Mouse (Mus musculus): ENCODE results near the gene Cdan1. TPM values are rescaled to one million over a fixed set of nuclear protein-coding genes. Genes with fewer than 3 reads are reported as not detected.
A peak's percentile ranks its signal among the peaks of the same experiment; 100 is the strongest.

The Cdan1 gene
- polyA plus RNA-seq, 1 experiment from 2014 or later = 7.4 TPM

GRCm38 (mm10) chr2:120850424-120851082 lies 625 bp upstream of the Cdan1 start, which contains the start of gene Ttbk2:
Ttbk2 (minus strand) TSS chr2:120850604.
- peaks cover 24% of the 10 kb centered on the region for H3K4me1 ChIP-seq
- H3K4me3 ChIP-seq = peak within 1 kb of the TSS; percentile 75
- no peaks in the 10 kb centered on the region for H3K9me3 ChIP-seq
- under 1% methylated on average over 39 of the region's 39 CpGs for WGBS
- no peaks in the 10 kb centered on the region for H3K36me3 ChIP-seq
- H3K27me3 ChIP-seq = no peaks in the 10 kb centered on the region
- H3K4me2 ChIP-seq (replicated peaks) = peak within 1 kb of the TSS; percentile 49
- H3K9ac ChIP-seq (replicated peaks) = peak within 1 kb of the TSS; percentile 74
- peak; percentile 100 for ATAC-seq (replicated peaks)
- H3K27ac ChIP-seq (replicated peaks) = peak within 1 kb of the TSS; percentile 77

DNA sequence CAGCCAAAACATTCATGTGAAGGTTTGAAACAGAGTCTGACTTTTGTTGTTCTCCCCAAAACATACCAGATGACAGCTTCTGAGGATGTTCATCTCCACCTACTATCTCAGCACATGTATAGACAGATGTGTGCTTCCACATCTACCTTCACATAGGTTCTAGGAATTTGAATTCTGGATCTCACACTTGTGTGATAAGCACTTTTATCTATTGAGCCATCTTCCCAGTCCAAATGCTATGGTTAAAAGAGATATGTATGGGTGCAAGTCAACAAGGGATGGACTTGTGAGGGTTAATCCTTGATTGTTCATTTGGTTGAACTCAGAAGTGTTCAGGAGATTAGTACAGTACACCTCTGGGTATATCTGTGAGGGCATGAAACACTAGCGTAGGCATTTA lies 4.6 kb downstream of the Cdan1 start:
- ATAC-seq (replicated peaks) = no peak
- H3K9me3 ChIP-seq = no peaks in the 10 kb centered on the region
- H3K27ac ChIP-seq (replicated peaks) = no peak overlapping the region
- H3K4me3 ChIP-seq = no peak overlapping the region
- no peak overlapping the region for H3K9ac ChIP-seq (replicated peaks)
- no peaks in the 10 kb centered on the region for H3K27me3 ChIP-seq
- H3K36me3 ChIP-seq = no peaks in the 10 kb centered on the region
- no peak overlapping the region for H3K4me2 ChIP-seq (replicated peaks)
- H3K4me1 ChIP-seq = peaks cover 12% of the 10 kb centered on the region
- 100% methylated on average over 1 of the region's 1 CpGs for WGBS

DNA sequence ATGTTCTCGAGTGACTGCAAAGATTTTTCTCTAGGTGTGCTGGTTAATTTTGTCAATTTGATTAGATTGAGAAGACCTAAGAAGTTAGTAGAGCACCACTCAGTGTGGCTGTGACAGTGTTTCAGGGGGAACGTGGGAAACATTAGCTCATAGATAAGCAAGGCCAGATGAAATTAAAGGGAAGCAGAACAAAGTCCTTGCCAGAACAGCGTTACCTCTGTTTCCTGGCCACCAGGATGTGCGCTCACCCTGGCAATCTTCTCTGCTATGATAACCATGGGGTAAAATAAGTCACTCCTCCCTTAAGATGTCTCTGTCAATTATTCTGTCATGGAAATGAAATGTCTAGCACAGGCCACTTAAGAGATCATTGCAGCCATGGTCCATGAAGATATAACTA lies 5.9 kb downstream of the Cdan1 start:
- no peak overlapping the region for H3K4me3 ChIP-seq
- peaks cover 8% of the 10 kb centered on the region for H3K4me1 ChIP-seq
- no peaks in the 10 kb centered on the region for H3K27me3 ChIP-seq
- H3K4me2 ChIP-seq (replicated peaks) = no peak overlapping the region
- H3K27ac ChIP-seq (replicated peaks) = no peak overlapping the region
- no peaks in the 10 kb centered on the region for H3K36me3 ChIP-seq
- H3K9me3 ChIP-seq = no peaks in the 10 kb centered on the region
- no peak for ATAC-seq (replicated peaks)
- 90% methylated on average over 4 of the region's 4 CpGs for WGBS
- H3K9ac ChIP-seq (replicated peaks) = no peak overlapping the region

DNA sequence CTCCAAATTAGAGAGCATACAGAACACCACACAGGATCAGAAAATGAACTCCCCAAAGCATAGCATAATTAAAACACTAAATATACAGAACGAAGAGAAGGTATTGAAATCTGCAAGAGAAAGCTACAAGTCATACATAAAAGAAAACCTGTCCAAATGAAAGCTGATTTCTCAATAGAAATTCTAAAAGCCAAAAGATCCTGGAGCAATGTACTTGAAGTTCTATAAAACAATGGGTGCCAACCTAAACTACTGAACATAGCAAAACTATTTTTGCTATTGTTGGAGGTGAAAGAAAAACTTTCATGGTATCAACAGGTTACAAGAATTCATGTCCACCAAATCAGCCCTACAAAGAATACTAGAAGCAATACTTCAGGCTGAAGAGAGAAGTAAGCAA lies 8.7 kb downstream of the Cdan1 start:
- Histone ChIP-seq H3K9ac (replicated peaks) (no peak overlapping the region), H3K4me2 (replicated peaks) (no peak overlapping the region), H3K27ac (replicated peaks) (no peak overlapping the region), H3K27me3 (no peaks in the 10 kb centered on the region), H3K4me1 (no peaks in the 10 kb centered on the region), H3K9me3 (no peaks in the 10 kb centered on the region), H3K4me3 (no peak overlapping the region), H3K36me3 (no peaks in the 10 kb centered on the region)
- no peak for ATAC-seq (replicated peaks)
- WGBS = 65% methylated on average over 1 of the region's 1 CpGs

DNA sequence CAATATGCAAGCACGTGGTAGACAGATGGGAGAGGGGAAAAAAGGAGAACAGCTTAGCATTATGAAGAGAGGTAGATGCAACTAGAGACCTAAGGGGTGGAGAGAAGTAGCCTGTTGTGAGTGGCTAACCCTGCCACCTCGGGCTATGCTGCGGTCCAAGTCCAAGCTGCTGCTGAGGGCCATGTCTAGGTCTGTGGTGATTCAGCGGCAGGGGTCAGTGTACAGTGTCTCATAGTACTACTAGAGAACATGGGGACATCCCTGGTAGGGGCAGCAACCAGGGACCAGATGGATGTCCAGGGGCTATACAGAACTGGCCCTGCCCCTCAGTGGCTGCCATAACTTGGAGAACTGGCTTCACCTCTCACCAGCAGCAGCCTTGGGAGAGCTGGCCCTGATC lies 14.8 kb downstream of the Cdan1 start:
- WGBS = 94% methylated on average over 4 of the region's 4 CpGs
- Histone ChIP-seq H3K4me1 (no peaks in the 10 kb centered on the region), H3K4me3 (no peak overlapping the region), H3K36me3 (0 out of 2 replicates have a peak, but pooled peaks cover 6% of the 10 kb centered on the region), H3K4me2 (replicated peaks) (no peak overlapping the region), H3K9ac (replicated peaks) (no peak overlapping the region), H3K27me3 (no peaks in the 10 kb centered on the region), H3K27ac (replicated peaks) (no peak overlapping the region), H3K9me3 (no peaks in the 10 kb centered on the region)
- no peak for ATAC-seq (replicated peaks)

GRCm38 (mm10) chr2:120826936-120827638 lies 22.8 kb downstream of the Cdan1 start:
- Histone ChIP-seq H3K27ac (replicated peaks) (no peak overlapping the region), H3K4me2 (replicated peaks) (no peak overlapping the region), H3K9me3 (no peaks in the 10 kb centered on the region), H3K4me3 (no peak overlapping the region), H3K9ac (replicated peaks) (no peak overlapping the region), H3K36me3 (0 out of 2 replicates have a peak, but pooled peaks cover 3% of the 10 kb centered on the region), H3K27me3 (no peaks in the 10 kb centered on the region), H3K4me1 (0 out of 2 replicates have a peak, but pooled peaks cover 4% of the 10 kb centered on the region)
- WGBS = 33% methylated on average over 1 of the region's 1 CpGs
- ATAC-seq (replicated peaks) = no peak

GRCm38 (mm10) chr2:120770265-120770935 lies 79.5 kb downstream of the Cdan1 start:
- no peaks in the 10 kb centered on the region for H3K27me3 ChIP-seq
- ATAC-seq (replicated peaks) = no peak
- no peaks in the 10 kb centered on the region for H3K9me3 ChIP-seq
- H3K27ac ChIP-seq (replicated peaks) = no peak overlapping the region
- H3K4me3 ChIP-seq = no peak overlapping the region
- H3K9ac ChIP-seq (replicated peaks) = no peak overlapping the region
- H3K36me3 ChIP-seq = peaks cover 22% of the 10 kb centered on the region
- H3K4me2 ChIP-seq (replicated peaks) = no peak overlapping the region
- no peaks in the 10 kb centered on the region for H3K4me1 ChIP-seq
- WGBS = 88% methylated on average over 2 of the region's 2 CpGs

DNA sequence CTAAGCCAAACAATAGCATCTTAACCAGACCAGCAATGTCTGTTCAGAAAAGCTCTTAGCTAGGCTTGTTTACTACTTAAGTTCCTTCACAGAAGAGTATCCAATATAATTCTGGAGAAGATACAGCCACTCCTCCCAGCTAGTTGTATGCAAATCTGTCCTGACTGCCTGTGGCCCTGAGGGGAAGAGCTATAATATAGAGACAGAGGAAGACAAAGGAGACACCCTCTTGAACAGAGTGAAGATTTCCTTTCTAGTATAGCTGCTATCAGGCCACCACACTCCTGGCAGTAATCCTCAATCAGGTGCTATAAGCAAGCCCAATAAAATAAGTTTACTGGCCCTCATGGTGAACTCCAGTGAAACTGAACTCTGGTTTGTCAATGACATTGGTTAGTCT lies 88.0 kb downstream of the Cdan1 start:
- Histone ChIP-seq H3K36me3 (peaks cover 28% of the 10 kb centered on the region), H3K4me2 (replicated peaks) (no peak overlapping the region), H3K9me3 (no peaks in the 10 kb centered on the region), H3K9ac (replicated peaks) (no peak overlapping the region), H3K27ac (replicated peaks) (no peak overlapping the region), H3K27me3 (no peaks in the 10 kb centered on the region), H3K4me3 (no peak overlapping the region), H3K4me1 (no peaks in the 10 kb centered on the region)
- ATAC-seq (replicated peaks) = no peak

- no peaks in the 10 kb centered on the region for H3K4me1 ChIP-seq
- no peaks in the 10 kb centered on the region for H3K9me3 ChIP-seq
- H3K36me3 ChIP-seq = peaks cover 61% of the 10 kb centered on the region
- no peak for ATAC-seq (replicated peaks)
- no peaks in the 10 kb centered on the region for H3K27me3 ChIP-seq
- H3K4me3 ChIP-seq = no peak overlapping the region
- H3K9ac ChIP-seq (replicated peaks) = no peak overlapping the region
- WGBS = 96% methylated on average over 2 of the region's 2 CpGs
- H3K27ac ChIP-seq (replicated peaks) = no peak overlapping the region
- H3K4me2 ChIP-seq (replicated peaks) = no peak overlapping the region
Observed at GRCm38 (mm10) chr2:120748041-120748440, 101.9 kb downstream of the Cdan1 start.

GRCm38 (mm10) chr2:120745496-120745895 lies 104.4 kb downstream of the Cdan1 start:
- no peak overlapping the region for H3K27ac ChIP-seq (replicated peaks)
- no peak overlapping the region for H3K4me2 ChIP-seq (replicated peaks)
- no peaks in the 10 kb centered on the region for H3K9me3 ChIP-seq
- no peaks in the 10 kb centered on the region for H3K27me3 ChIP-seq
- H3K36me3 ChIP-seq = peaks cover 64% of the 10 kb centered on the region
- no peak overlapping the region for H3K4me3 ChIP-seq
- WGBS = 90% methylated on average over 1 of the region's 1 CpGs
- ATAC-seq (replicated peaks) = no peak
- H3K4me1 ChIP-seq = no peaks in the 10 kb centered on the region
- no peak overlapping the region for H3K9ac ChIP-seq (replicated peaks)

GRCm38 (mm10) chr2:120731877-120732530 lies 117.9 kb downstream of the Cdan1 start:
- 38% methylated on average over 7 of the region's 7 CpGs for WGBS
- Histone ChIP-seq H3K9me3 (no peaks in the 10 kb centered on the region), H3K4me2 (replicated peaks) (peak overlapping the region; percentile 81), H3K36me3 (peaks cover 7% of the 10 kb centered on the region; the same call in 1 of the 2 replicates), H3K27ac (replicated peaks) (peak overlapping the region; percentile 92), H3K4me1 (peaks cover 35% of the 10 kb centered on the region), H3K9ac (replicated peaks) (peak overlapping the region; percentile 90), H3K27me3 (no peaks in the 10 kb centered on the region), H3K4me3 (peak overlapping the region; percentile 97)
- ATAC-seq (replicated peaks) = no peak
